Mouse (Mus musculus) gastrocnemius, adult 8-10 months (tissue): Measurements from ENCODE around the gene Tma7. TPM values are rescaled to one million over a fixed set of nuclear protein-coding genes. Genes with fewer than 3 reads are reported as not detected.

Experiments used
- DNase-seq, 2 experiments: peaks; one replicate each; pipeline ENCODE4 v3.0.0; 2022; ENCODE audit warnings: low spot score in 2 of 2
- total RNA-seq, 4 experiments: library from RNA; stranded (reverse); gene quantifications; 2 replicates each; pipeline ENCODE4 v1.2.4; 2022

Tma7 gene
- total RNA-seq, 4 experiments from 2014 or later, result 297 to 369 (median 354) TPM

- peak; percentile 74 to 78 for DNase-seq
Observed at GRCm38 (mm10) chr9:109073661-109074573, 8.5 kb downstream of the Tma7 start, which contains the start of gene Atrip. Gene Atrip (minus strand): TSS chr9:109074124.

- DNase-seq, result no peak
Observed at GRCm38 (mm10) chr9:109068095-109068735, 14.2 kb downstream of the Tma7 start.

- DNase-seq, result no peak
Observed at GRCm38 (mm10) chr9:109060898-109061295, 21.5 kb downstream of the Tma7 start.

GRCm38 (mm10) chr9:109060184-109060897 lies 22.0 kb downstream of the Tma7 start:
- no peak for DNase-seq

- DNase-seq, result peak; percentile 87 to 90
Observed at GRCm38 (mm10) chr9:109059136-109059903, 23.1 kb downstream of the Tma7 start, which contains the start of gene Trex1. Gene Trex1 (minus strand): TSS chr9:109059734.

GRCm38 (mm10) chr9:109058006-109058765 lies 24.2 kb downstream of the Tma7 start:
- no peak for DNase-seq

- no peak for DNase-seq
Observed at GRCm38 (mm10) chr9:109057543-109057942, 24.8 kb downstream of the Tma7 start.

- no peak for DNase-seq
Observed at GRCm38 (mm10) chr9:109056916-109057315, 25.5 kb downstream of the Tma7 start.

GRCm38 (mm10) chr9:109056081-109056690 lies 26.2 kb downstream of the Tma7 start:
- DNase-seq, result no peak

GRCm38 (mm10) chr9:109055271-109056030 lies 26.9 kb downstream of the Tma7 start:
- DNase-seq, result no peak

GRCm38 (mm10) chr9:109054712-109055111 lies 27.7 kb downstream of the Tma7 start:
- DNase-seq, result peak in 1 of 2 experiments; percentile 39

- DNase-seq, result no peak
Observed at GRCm38 (mm10) chr9:109053851-109054250, 28.5 kb downstream of the Tma7 start.

GRCm38 (mm10) chr9:109053366-109053765 lies 29.0 kb downstream of the Tma7 start:
- DNase-seq, result no peak

- no peak for DNase-seq
Observed at GRCm38 (mm10) chr9:109052490-109053260, 29.7 kb downstream of the Tma7 start.

- DNase-seq, result no peak
Observed at GRCm38 (mm10) chr9:109051651-109052489, 30.5 kb downstream of the Tma7 start.

GRCm38 (mm10) chr9:109051011-109051501 lies 31.3 kb downstream of the Tma7 start:
- no peak for DNase-seq

GRCm38 (mm10) chr9:109050674-109050997 lies 31.8 kb downstream of the Tma7 start:
- DNase-seq, result no peak
